ENCODE assay signal across 18 mouse cellular contexts in genomic region chr19:21138998-21139495, GRCm38 (mm10).
DNase-seq lines count a peak whose midpoint lies in the region; ATAC-seq and TF ChIP-seq lines count a peak whose summit lies in the region.
"Had no signal": no experiment of that assay in that cellular context is flagged by ENCODE, and none has a peak within 500 bp of the region (broad histone marks: within the 10 kb centered on the region; RNA-seq: fewer than 3 reads in every experiment).

No protein-coding gene starts in this region.

- intact Hi-C loops in gastrocnemius, adult 2 months (cut with DNase I) = no loop called here
- intact Hi-C loops in gastrocnemius, postnatal 36 days (cut with DNase I) = loop anchor here (5.0 kb wide), 1 partner anchor 102 kb away; no protein-coding TSS in a partner anchor
- intact Hi-C loops in gastrocnemius, postnatal 14 days (cut with DNase I; ENCODE audit: low total_unique reads) = no loop called here

- peak; percentile 74 for ATAC-seq in intestine, embryonic 15.5 days
- ATAC-seq in megakaryocyte progenitor cell, adult 5-6 weeks (replicated peaks; ENCODE audit: poor library complexity) = peak; percentile 46; the same call in 1 of the 2 replicates
- no peak for ATAC-seq in hindbrain, embryonic 14.5 days (ENCODE audit: low FRiP score)
- ATAC-seq in forebrain, embryonic 11.5 days (replicated peaks; ENCODE audit: low FRiP score) = no peak
- ATAC-seq: forebrain, embryonic 13.5 days; forebrain, postnatal 0 days had no signal

- TF ChIP-seq CTCF in gastrocnemius, adult 2 months (IDR thresholded peaks at IDR 0.05) = no peak

- no peak overlapping the region for H3K4me3 ChIP-seq in gastrocnemius, adult 2 months
- H3K4me3 ChIP-seq in ES-E14 (ENCODE audit: insufficient read depth in 1 of 2, low read depth in 1 of 2, low read length in 2 of 2, poor library complexity in 1 of 2, severe bottlenecking in 1 of 2) = no peak overlapping the region
- no peak overlapping the region for H3K4me3 ChIP-seq in intestine, embryonic 15.5 days (replicated peaks)
- no peak overlapping the region for H3K4me3 ChIP-seq in hindbrain, embryonic 14.5 days (replicated peaks; ENCODE audit: low read length)
- H3K4me3 ChIP-seq in forebrain, embryonic 11.5 days (ENCODE audit: low read depth, low read length) = no peak overlapping the region
- H3K4me3 ChIP-seq: embryonic facial prominence, embryonic 13.5 days; forebrain, embryonic 13.5 days; heart, embryonic 12.5 days; hindbrain, embryonic 10.5 days; hindbrain, embryonic 15.5 days had no signal

- no peak overlapping the region for H3K9ac ChIP-seq in ES-E14 (ENCODE audit: insufficient read depth, low read depth, low read length, poor library complexity, severe bottlenecking)
- no peak overlapping the region for H3K9ac ChIP-seq in intestine, embryonic 15.5 days
- H3K9ac ChIP-seq in hindbrain, embryonic 14.5 days = no peak overlapping the region
- no peak overlapping the region for H3K9ac ChIP-seq in forebrain, embryonic 11.5 days (ENCODE audit: low read length)
- H3K9ac ChIP-seq: embryonic facial prominence, embryonic 13.5 days; forebrain, embryonic 13.5 days; forebrain, postnatal 0 days; heart, embryonic 12.5 days; hindbrain, embryonic 15.5 days had no signal

- DNase-seq in gastrocnemius, adult 2 months = no peak
- no peak for DNase-seq in gastrocnemius, postnatal 36 days
- no peak for DNase-seq in ES-E14 (ENCODE audit: low read depth, low spot score)
- DNase-seq in hindbrain, embryonic 14.5 days (ENCODE audit: low spot score) = no peak
- DNase-seq in gastrocnemius, postnatal 14 days = no peak
- DNase-seq in forebrain, embryonic 11.5 days (ENCODE audit: low spot score) = no peak
- DNase-seq: adrenal gland, postnatal 10 days; cerebellum, adult 11-12 months; cerebellum, adult 9-10 months; cerebellum, postnatal 36 days; forebrain, postnatal 0 days had no signal

- in situ Hi-C loops in ES-E14 (cut with MboI; ENCODE audit: low sequenced_read_pairs in 2 of 2, unreplicated experiment in 2 of 2) = no loop called here

- 0 out of 2 replicates have a peak overlapping the region, but pooled peaks have one; percentile 28 for H3K27ac ChIP-seq in gastrocnemius, adult 2 months
- H3K27ac ChIP-seq in ES-E14 (ENCODE audit: insufficient read depth, low read depth, low read length, poor library complexity, severe bottlenecking) = no peak overlapping the region
- H3K27ac ChIP-seq in intestine, embryonic 15.5 days = no peak overlapping the region
- H3K27ac ChIP-seq in hindbrain, embryonic 14.5 days = no peak overlapping the region
- no peak overlapping the region for H3K27ac ChIP-seq in forebrain, embryonic 11.5 days (ENCODE audit: low read depth, low read length)
- H3K27ac ChIP-seq: embryonic facial prominence, embryonic 13.5 days; forebrain, embryonic 13.5 days; hindbrain, embryonic 10.5 days; hindbrain, embryonic 15.5 days had no signal

- H3K4me1 ChIP-seq in ES-E14 (ENCODE audit: control insufficient read depth in 2 of 2, insufficient read depth in 2 of 2, low read length in 2 of 2, poor library complexity in 1 of 2) = no peaks in the 10 kb centered on the region
- H3K4me1 ChIP-seq in intestine, embryonic 15.5 days (replicated peaks) = no peaks in the 10 kb centered on the region
- peaks cover 11% of the 10 kb centered on the region for H3K4me1 ChIP-seq in hindbrain, embryonic 14.5 days (replicated peaks; ENCODE audit: control insufficient read depth, insufficient read depth, low read length)
- peaks cover 2% of the 10 kb centered on the region for H3K4me1 ChIP-seq in forebrain, embryonic 11.5 days (replicated peaks; ENCODE audit: control insufficient read depth, insufficient read depth, low read length)

- no peaks in the 10 kb centered on the region for H3K27me3 ChIP-seq in intestine, embryonic 15.5 days (replicated peaks)
- H3K27me3 ChIP-seq in hindbrain, embryonic 14.5 days (ENCODE audit: control insufficient read depth, insufficient read depth, low read length) = no peaks in the 10 kb centered on the region
- H3K27me3 ChIP-seq in forebrain, embryonic 11.5 days (ENCODE audit: control insufficient read depth, insufficient read depth, low read length) = no peaks in the 10 kb centered on the region
- H3K27me3 ChIP-seq: embryonic facial prominence, embryonic 13.5 days; forebrain, embryonic 13.5 days; heart, embryonic 12.5 days; hindbrain, embryonic 15.5 days had no signal

- H3K4me2 ChIP-seq in intestine, embryonic 15.5 days (replicated peaks) = no peak overlapping the region
- no peak overlapping the region for H3K4me2 ChIP-seq in hindbrain, embryonic 14.5 days (replicated peaks)
- H3K4me2 ChIP-seq in forebrain, embryonic 11.5 days (ENCODE audit: low read depth, low read length, severe bottlenecking) = no peak overlapping the region
- H3K4me2 ChIP-seq: embryonic facial prominence, embryonic 13.5 days; forebrain, embryonic 13.5 days; heart, embryonic 12.5 days; hindbrain, embryonic 15.5 days had no signal

- H3K36me3 ChIP-seq in ES-E14 (ENCODE audit: control insufficient read depth, insufficient read depth, low read length, poor library complexity, severe bottlenecking) = no peaks in the 10 kb centered on the region
- no peaks in the 10 kb centered on the region for H3K36me3 ChIP-seq in intestine, embryonic 15.5 days
- H3K36me3 ChIP-seq in hindbrain, embryonic 14.5 days (replicated peaks; ENCODE audit: control insufficient read depth, insufficient read depth) = no peaks in the 10 kb centered on the region
- H3K36me3 ChIP-seq in forebrain, embryonic 11.5 days (ENCODE audit: control insufficient read depth, insufficient read depth, low read length) = no peaks in the 10 kb centered on the region
- H3K36me3 ChIP-seq: embryonic facial prominence, embryonic 13.5 days; heart, embryonic 12.5 days; hindbrain, embryonic 10.5 days; hindbrain, embryonic 15.5 days had no signal

- H3K9me3 ChIP-seq in ES-E14 (ENCODE audit: control insufficient read depth, insufficient read depth, low read depth, low read length) = no peaks in the 10 kb centered on the region
- no peaks in the 10 kb centered on the region for H3K9me3 ChIP-seq in intestine, embryonic 15.5 days
- H3K9me3 ChIP-seq in hindbrain, embryonic 14.5 days (ENCODE audit: control insufficient read depth, low read length) = no peaks in the 10 kb centered on the region
- no peaks in the 10 kb centered on the region for H3K9me3 ChIP-seq in forebrain, embryonic 11.5 days (ENCODE audit: control insufficient read depth, low read length)
- H3K9me3 ChIP-seq: embryonic facial prominence, embryonic 13.5 days; forebrain, embryonic 13.5 days; heart, embryonic 12.5 days; hindbrain, embryonic 10.5 days; hindbrain, embryonic 15.5 days had no signal

- 73% methylated on average over 8 of the region's 8 CpGs for WGBS in intestine, embryonic 15.5 days
- 87% methylated on average over 8 of the region's 8 CpGs for WGBS in hindbrain, embryonic 14.5 days
- 84% methylated on average over 8 of the region's 8 CpGs for WGBS in forebrain, embryonic 11.5 days

TF ChIP-seq in ES-E14, 5 proteins besides CTCF, POLR2A, EP300 and RAD21:
- 0 out of 2 replicates have a peak, but pooled peaks have one; percentile 53 for TF ChIP-seq MAFK (IDR thresholded peaks at IDR 0.05; ENCODE audit: insufficient read depth, low read depth, low read length)
- no peak for TF ChIP-seq ZC3H11A (IDR thresholded peaks at IDR 0.05; ENCODE audit: borderline replicate concordance, low read depth, low read length)

Comparison
In these comparisons a context has a peak if more than half of its experiments do, and no peak if none do; other contexts are left out.
1. ATAC-seq: peak in intestine, embryonic 15.5 days (single experiment) and megakaryocyte progenitor cell, adult 5-6 weeks (single experiment); none in hindbrain, embryonic 14.5 days (single experiment) and forebrain, embryonic 11.5 days (single experiment).